Mouse (Mus musculus): ENCODE data around the gene Dpf3.

GRCm38 (mm10) chr12:83337776-83338149 lies 149.8 kb downstream of the Dpf3 start:
- TF ChIP-seq CTCF (IDR thresholded peaks at IDR 0.05; ENCODE audit: extremely low read depth, insufficient read depth, insufficient read length, insufficient replicate concordance) (no peak), POLR2A (IDR thresholded peaks at IDR 0.05; ENCODE audit: low read depth, low read length) (no peak)
